Mouse (Mus musculus): ENCODE data around the gene Cntln. TPM values are rescaled to one million over a fixed set of nuclear protein-coding genes. Genes with fewer than 3 reads are reported as not detected.

Cntln gene
- polyA plus RNA-seq, 1 experiment from 2014 or later = 7.0 TPM

DNA sequence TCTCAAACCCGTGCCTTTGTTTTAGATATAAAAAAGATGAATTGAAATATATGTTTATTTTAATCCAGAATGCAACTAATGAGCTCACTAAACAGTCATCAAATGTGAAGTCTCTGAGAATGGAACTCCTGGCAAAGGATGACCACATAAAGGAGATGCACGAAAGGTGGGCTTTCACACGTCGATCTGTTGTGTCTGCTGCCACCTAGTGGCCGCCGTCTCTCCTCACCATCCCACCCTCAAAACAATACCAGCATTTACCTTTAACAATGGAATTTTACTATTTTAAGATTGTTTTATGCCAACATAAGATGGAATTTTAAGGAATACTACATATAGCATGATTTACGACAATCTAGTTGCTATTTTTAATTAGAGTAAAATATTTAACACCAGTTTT is 212.6 kb downstream of the Cntln start:
- Histone ChIP-seq H3K27me3 (ENCODE audit: control insufficient read depth, insufficient read depth, low read length) (no peaks in the 10 kb centered on the region), H3K9me3 (replicated peaks; ENCODE audit: control insufficient read depth, low read length) (no peaks in the 10 kb centered on the region), H3K36me3 (ENCODE audit: control insufficient read depth, insufficient read depth, low read length) (no peaks in the 10 kb centered on the region), H3K4me1 (ENCODE audit: control insufficient read depth, insufficient read depth, low read length) (no peaks in the 10 kb centered on the region), H3K9ac (ENCODE audit: low read depth, low read length) (no peak overlapping the region), H3K4me2 (no peak overlapping the region), H3K27ac (ENCODE audit: low read depth, low read length) (no peak overlapping the region), H3K4me3 (ENCODE audit: low read depth, low read length) (no peak overlapping the region)
- WGBS (ENCODE audit: insufficient replicate concordance) = 12% methylated on average over 7 of the region's 7 CpGs
- no peak for ATAC-seq (replicated peaks; ENCODE audit: insufficient number of reproducible peaks, low FRiP score, low TSS enrichment)

GRCm38 (mm10) chr4:85102168-85102567 is 218.1 kb downstream of the Cntln start:
- no peaks in the 10 kb centered on the region for H3K4me1 ChIP-seq (ENCODE audit: control insufficient read depth, insufficient read depth, low read length)
- H3K27ac ChIP-seq (ENCODE audit: low read depth, low read length) = no peak overlapping the region
- no peak for ATAC-seq (replicated peaks; ENCODE audit: insufficient number of reproducible peaks, low FRiP score, low TSS enrichment)
- no peak overlapping the region for H3K4me3 ChIP-seq (ENCODE audit: low read depth, low read length)
- no peaks in the 10 kb centered on the region for H3K36me3 ChIP-seq (ENCODE audit: control insufficient read depth, insufficient read depth, low read length)
- no peaks in the 10 kb centered on the region for H3K27me3 ChIP-seq (ENCODE audit: control insufficient read depth, insufficient read depth, low read length)
- no peak overlapping the region for H3K9ac ChIP-seq (ENCODE audit: low read depth, low read length)
- H3K9me3 ChIP-seq (replicated peaks; ENCODE audit: control insufficient read depth, low read length) = no peaks in the 10 kb centered on the region
- no peak overlapping the region for H3K4me2 ChIP-seq
- 83% methylated on average over 4 of the region's 4 CpGs for WGBS (ENCODE audit: insufficient replicate concordance)

- no peak for ATAC-seq (replicated peaks; ENCODE audit: insufficient number of reproducible peaks, low FRiP score, low TSS enrichment)
- H3K4me2 ChIP-seq = no peak overlapping the region
- H3K4me3 ChIP-seq (ENCODE audit: low read depth, low read length) = no peak overlapping the region
- H3K36me3 ChIP-seq (ENCODE audit: control insufficient read depth, insufficient read depth, low read length) = no peaks in the 10 kb centered on the region
- no peaks in the 10 kb centered on the region for H3K4me1 ChIP-seq (ENCODE audit: control insufficient read depth, insufficient read depth, low read length)
- WGBS (ENCODE audit: insufficient replicate concordance) = 61% methylated on average over 1 of the region's 1 CpGs
- no peaks in the 10 kb centered on the region for H3K9me3 ChIP-seq (replicated peaks; ENCODE audit: control insufficient read depth, low read length)
- H3K27ac ChIP-seq (ENCODE audit: low read depth, low read length) = no peak overlapping the region
- H3K27me3 ChIP-seq (ENCODE audit: control insufficient read depth, insufficient read depth, low read length) = no peaks in the 10 kb centered on the region
- H3K9ac ChIP-seq (ENCODE audit: low read depth, low read length) = no peak overlapping the region
These were observed 222.3 kb downstream of the Cntln start for GRCm38 (mm10) chr4:85106416-85106815.

DNA sequence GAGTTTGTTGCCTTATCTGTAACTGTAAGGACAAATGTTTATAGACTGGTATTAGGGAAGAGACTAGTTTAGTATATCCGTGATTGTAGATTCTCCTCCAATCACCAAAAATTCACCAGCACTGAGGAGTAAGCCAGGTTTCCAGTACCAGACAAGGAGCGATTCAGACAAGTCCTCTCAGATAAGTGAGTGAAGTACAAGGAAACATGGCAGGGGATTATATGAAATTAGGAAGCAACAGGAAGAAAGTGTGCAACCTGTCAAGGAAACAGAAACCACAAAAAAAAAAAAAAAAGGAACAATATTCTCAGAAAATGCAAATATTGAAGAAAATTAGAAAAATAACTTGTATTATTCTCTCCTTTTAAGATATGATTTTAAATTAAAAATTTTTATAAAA is 222.9 kb downstream of the Cntln start:
- H3K4me1 ChIP-seq (ENCODE audit: control insufficient read depth, insufficient read depth, low read length) = no peaks in the 10 kb centered on the region
- WGBS (ENCODE audit: insufficient replicate concordance) = 79% methylated on average over 2 of the region's 2 CpGs
- no peak overlapping the region for H3K27ac ChIP-seq (ENCODE audit: low read depth, low read length)
- no peak overlapping the region for H3K4me3 ChIP-seq (ENCODE audit: low read depth, low read length)
- no peak overlapping the region for H3K9ac ChIP-seq (ENCODE audit: low read depth, low read length)
- no peak for ATAC-seq (replicated peaks; ENCODE audit: insufficient number of reproducible peaks, low FRiP score, low TSS enrichment)
- no peaks in the 10 kb centered on the region for H3K36me3 ChIP-seq (ENCODE audit: control insufficient read depth, insufficient read depth, low read length)
- no peak overlapping the region for H3K4me2 ChIP-seq
- H3K9me3 ChIP-seq (replicated peaks; ENCODE audit: control insufficient read depth, low read length) = no peaks in the 10 kb centered on the region
- H3K27me3 ChIP-seq (ENCODE audit: control insufficient read depth, insufficient read depth, low read length) = no peaks in the 10 kb centered on the region

DNA sequence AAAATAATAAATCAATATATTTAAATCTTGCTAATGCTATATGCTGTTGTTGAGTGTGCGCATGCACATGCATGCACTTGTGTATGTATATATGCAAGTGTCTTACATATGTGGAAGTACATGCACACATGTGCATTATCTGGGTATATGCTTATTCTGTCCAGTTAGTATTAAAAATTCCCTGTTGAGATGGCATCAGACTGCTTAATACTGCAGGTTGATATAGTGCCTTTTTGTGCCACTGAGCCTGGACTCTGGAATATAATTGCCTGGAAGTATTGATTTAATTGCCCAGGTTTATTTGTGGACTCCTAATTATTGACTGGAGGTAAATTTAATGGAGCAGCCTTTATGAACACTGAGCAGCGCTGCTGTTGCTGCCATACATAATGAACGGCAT is 236.2 kb downstream of the Cntln start:
- H3K9me3 ChIP-seq (replicated peaks; ENCODE audit: control insufficient read depth, low read length) = no peaks in the 10 kb centered on the region
- 82% methylated on average over 3 of the region's 3 CpGs for WGBS (ENCODE audit: insufficient replicate concordance)
- no peaks in the 10 kb centered on the region for H3K27me3 ChIP-seq (ENCODE audit: control insufficient read depth, insufficient read depth, low read length)
- no peak overlapping the region for H3K4me3 ChIP-seq (ENCODE audit: low read depth, low read length)
- no peak overlapping the region for H3K9ac ChIP-seq (ENCODE audit: low read depth, low read length)
- no peak overlapping the region for H3K4me2 ChIP-seq
- no peaks in the 10 kb centered on the region for H3K36me3 ChIP-seq (ENCODE audit: control insufficient read depth, insufficient read depth, low read length)
- ATAC-seq (replicated peaks; ENCODE audit: insufficient number of reproducible peaks, low FRiP score, low TSS enrichment) = no peak
- H3K27ac ChIP-seq (ENCODE audit: low read depth, low read length) = no peak overlapping the region
- no peaks in the 10 kb centered on the region for H3K4me1 ChIP-seq (ENCODE audit: control insufficient read depth, insufficient read depth, low read length)

- Histone ChIP-seq H3K9me3 (replicated peaks; ENCODE audit: control insufficient read depth, low read length) (no peaks in the 10 kb centered on the region), H3K4me2 (no peak overlapping the region), H3K4me1 (ENCODE audit: control insufficient read depth, insufficient read depth, low read length) (no peaks in the 10 kb centered on the region), H3K27me3 (ENCODE audit: control insufficient read depth, insufficient read depth, low read length) (no peaks in the 10 kb centered on the region), H3K36me3 (ENCODE audit: control insufficient read depth, insufficient read depth, low read length) (no peaks in the 10 kb centered on the region), H3K27ac (ENCODE audit: low read depth, low read length) (no peak overlapping the region), H3K9ac (ENCODE audit: low read depth, low read length) (no peak overlapping the region), H3K4me3 (ENCODE audit: low read depth, low read length) (no peak overlapping the region)
- 70% methylated on average over 5 of the region's 5 CpGs for WGBS (ENCODE audit: insufficient replicate concordance)
- ATAC-seq (replicated peaks; ENCODE audit: insufficient number of reproducible peaks, low FRiP score, low TSS enrichment) = no peak
These were observed 265.6 kb downstream of the Cntln start for GRCm38 (mm10) chr4:85149726-85150125.

- Histone ChIP-seq H3K4me3 (ENCODE audit: low read depth, low read length) (no peak overlapping the region), H3K27me3 (ENCODE audit: control insufficient read depth, insufficient read depth, low read length) (no peaks in the 10 kb centered on the region), H3K9ac (ENCODE audit: low read depth, low read length) (no peak overlapping the region), H3K4me1 (ENCODE audit: control insufficient read depth, insufficient read depth, low read length) (no peaks in the 10 kb centered on the region), H3K4me2 (no peak overlapping the region), H3K36me3 (ENCODE audit: control insufficient read depth, insufficient read depth, low read length) (no peaks in the 10 kb centered on the region), H3K9me3 (replicated peaks; ENCODE audit: control insufficient read depth, low read length) (no peaks in the 10 kb centered on the region), H3K27ac (ENCODE audit: low read depth, low read length) (no peak overlapping the region)
- WGBS (ENCODE audit: insufficient replicate concordance) = 82% methylated on average over 7 of the region's 7 CpGs
- no peak for ATAC-seq (replicated peaks; ENCODE audit: insufficient number of reproducible peaks, low FRiP score, low TSS enrichment)
These were observed 267.8 kb downstream of the Cntln start for GRCm38 (mm10) chr4:85151881-85152280.

GRCm38 (mm10) chr4:85154361-85154760 is 270.3 kb downstream of the Cntln start:
- no peaks in the 10 kb centered on the region for H3K36me3 ChIP-seq (ENCODE audit: control insufficient read depth, insufficient read depth, low read length)
- no peak overlapping the region for H3K4me2 ChIP-seq
- H3K9ac ChIP-seq (ENCODE audit: low read depth, low read length) = no peak overlapping the region
- no peak for ATAC-seq (replicated peaks; ENCODE audit: insufficient number of reproducible peaks, low FRiP score, low TSS enrichment)
- no peaks in the 10 kb centered on the region for H3K27me3 ChIP-seq (ENCODE audit: control insufficient read depth, insufficient read depth, low read length)
- H3K9me3 ChIP-seq (replicated peaks; ENCODE audit: control insufficient read depth, low read length) = no peaks in the 10 kb centered on the region
- WGBS (ENCODE audit: insufficient replicate concordance) = 80% methylated on average over 1 of the region's 1 CpGs
- H3K27ac ChIP-seq (ENCODE audit: low read depth, low read length) = no peak overlapping the region
- H3K4me3 ChIP-seq (ENCODE audit: low read depth, low read length) = no peak overlapping the region
- H3K4me1 ChIP-seq (ENCODE audit: control insufficient read depth, insufficient read depth, low read length) = no peaks in the 10 kb centered on the region

GRCm38 (mm10) chr4:85161156-85161555 is 277.0 kb downstream of the Cntln start:
- Histone ChIP-seq H3K4me1 (ENCODE audit: control insufficient read depth, insufficient read depth, low read length) (no peaks in the 10 kb centered on the region), H3K9ac (ENCODE audit: low read depth, low read length) (no peak overlapping the region), H3K4me3 (ENCODE audit: low read depth, low read length) (no peak overlapping the region), H3K4me2 (no peak overlapping the region), H3K27ac (ENCODE audit: low read depth, low read length) (no peak overlapping the region), H3K9me3 (replicated peaks; ENCODE audit: control insufficient read depth, low read length) (no peaks in the 10 kb centered on the region), H3K27me3 (ENCODE audit: control insufficient read depth, insufficient read depth, low read length) (no peaks in the 10 kb centered on the region), H3K36me3 (ENCODE audit: control insufficient read depth, insufficient read depth, low read length) (no peaks in the 10 kb centered on the region)
- no peak for ATAC-seq (replicated peaks; ENCODE audit: insufficient number of reproducible peaks, low FRiP score, low TSS enrichment)
- WGBS (ENCODE audit: insufficient replicate concordance) = 57% methylated on average over 4 of the region's 4 CpGs
